20 mouse cellular contexts compared by ENCODE assay signal in genomic region chr13:34663762-34664161, GRCm38 (mm10).
"Had no signal": no experiment of that assay in that cellular context is flagged by ENCODE, and none has a peak within 500 bp of the region (broad histone marks: within the 10 kb centered on the region; RNA-seq: fewer than 3 reads in every experiment).

No protein-coding gene starts in this region.

- H3K36me3 ChIP-seq: liver, embryonic 15.5 days; lung, embryonic 15.5 days; neural tube, embryonic 13.5 days; neural tube, embryonic 15.5 days had no signal

- H3K9ac ChIP-seq: liver, embryonic 15.5 days; liver, postnatal 0 days; lung, embryonic 15.5 days; neural tube, embryonic 13.5 days; neural tube, embryonic 15.5 days had no signal

- ATAC-seq: liver, postnatal 0 days; lung, postnatal 0 days; midbrain, embryonic 16.5 days had no signal

- DNase-seq: liver, postnatal 0 days; lung, adult 2 months; lung, postnatal 14 days; lung, postnatal 36 days; midbrain, embryonic 14.5 days; right cerebral cortex, postnatal 14 days; spleen, adult 18-20 months; thymus, adult 18-20 months; thymus, postnatal 14 days; thymus, postnatal 36 days had no signal

- H3K4me2 ChIP-seq: liver, embryonic 15.5 days; lung, embryonic 15.5 days; midbrain, embryonic 11.5 days; neural tube, embryonic 13.5 days; neural tube, embryonic 15.5 days had no signal

- H3K27me3 ChIP-seq: liver, embryonic 15.5 days; lung, embryonic 15.5 days; neural tube, embryonic 13.5 days; neural tube, embryonic 15.5 days had no signal

- H3K4me1 ChIP-seq: liver, embryonic 15.5 days; lung, embryonic 15.5 days; neural tube, embryonic 13.5 days; neural tube, embryonic 15.5 days had no signal

- H3K27ac ChIP-seq: liver, embryonic 15.5 days; lung, embryonic 15.5 days; macrophage; neural tube, embryonic 13.5 days; neural tube, embryonic 15.5 days had no signal

- H3K9me3 ChIP-seq: liver, embryonic 15.5 days; lung, embryonic 15.5 days; neural tube, embryonic 13.5 days; neural tube, embryonic 15.5 days had no signal

- H3K4me3 ChIP-seq: liver, embryonic 15.5 days; lung, embryonic 15.5 days; megakaryocyte, embryonic 14.5 days; myocyte; neural tube, embryonic 13.5 days; neural tube, embryonic 15.5 days had no signal
